Mouse (Mus musculus) ES-E14 (cell line): ENCODE results near the gene Smim5.

ENCODE experiments used
- CHD2 ChIP-seq: IDR thresholded peaks from 2 replicates; pipeline ENCODE4 v1.6.1; 2014; ENCODE audit warnings: mild to moderate bottlenecking, low read depth, low read length, inconsistent platforms
- HCFC1 ChIP-seq: IDR thresholded peaks from 2 replicates; pipeline ENCODE4 v1.6.1; 2012; ENCODE audit warnings: low read length, inconsistent platforms, borderline replicate concordance; ENCODE audit not compliant: insufficient read depth
- MAFK ChIP-seq: IDR thresholded peaks from 2 replicates; pipeline ENCODE4 v1.6.1; 2014; ENCODE audit warnings: mild to moderate bottlenecking, low read depth, low read length, inconsistent platforms; ENCODE audit not compliant: insufficient read depth
- ZC3H11A ChIP-seq: IDR thresholded peaks from 2 replicates; pipeline ENCODE4 v1.6.1; 2012; ENCODE audit warnings: low read depth, mild to moderate bottlenecking, inconsistent platforms, low read length, borderline replicate concordance
- ZNF384 ChIP-seq: IDR thresholded peaks from 2 replicates; pipeline ENCODE4 v1.6.1; 2012; ENCODE audit warnings: low read depth, low read length, inconsistent platforms

GRCm38 (mm10) chr11:115904956-115905790 lies 5.4 kb downstream of the Smim5 start:
- TF ChIP-seq MAFK = no peak
- no peak for TF ChIP-seq CHD2
- TF ChIP-seq ZNF384 = no peak
- TF ChIP-seq ZC3H11A = no peak
- TF ChIP-seq HCFC1 = no peak
